Comparison of ENCODE assay signal across 16 mouse cellular contexts in the genomic region with DNA sequence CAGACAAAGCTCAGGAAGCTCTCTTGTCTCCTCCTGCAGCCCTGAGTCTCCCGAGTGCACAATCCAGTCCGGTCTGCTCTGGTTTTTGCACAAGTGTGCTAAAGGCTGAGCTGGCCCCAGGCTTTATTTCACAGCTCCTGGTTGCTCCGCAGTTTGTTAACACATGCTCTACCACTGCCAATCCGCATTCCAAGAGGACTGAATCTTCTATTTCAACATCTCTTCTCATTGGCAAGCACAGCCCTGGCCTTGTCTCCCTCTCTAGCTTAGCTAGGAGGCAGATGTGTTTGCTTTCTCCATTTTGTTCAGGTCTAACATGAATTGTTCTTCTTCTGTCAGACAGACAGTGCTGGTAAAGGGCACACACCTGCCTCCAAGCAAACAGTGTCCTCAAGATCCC.
DNase-seq lines count a peak whose midpoint lies in the region; ATAC-seq and TF ChIP-seq lines count a peak whose summit lies in the region.
"Had no signal": no experiment of that assay in that cellular context is flagged by ENCODE, and none has a peak within 500 bp of the region (broad histone marks: within the 10 kb centered on the region; RNA-seq: fewer than 3 reads in every experiment).

No protein-coding gene starts in this region.

- no peak overlapping the region for H3K4me2 ChIP-seq in liver, postnatal 0 days (ENCODE audit: low read depth, low read length)
- H3K4me2 ChIP-seq: heart, embryonic 13.5 days; hindbrain, embryonic 15.5 days; neural tube, embryonic 15.5 days had no signal

- H3K27ac ChIP-seq in heart, embryonic 10.5 days, result no peak overlapping the region
- H3K27ac ChIP-seq in liver, postnatal 0 days (ENCODE audit: low read depth), result no peak overlapping the region
- H3K27ac ChIP-seq: heart, embryonic 13.5 days; hindbrain, embryonic 15.5 days; neural tube, embryonic 15.5 days had no signal

- no peaks in the 10 kb centered on the region for H3K27me3 ChIP-seq in heart, embryonic 10.5 days (ENCODE audit: insufficient read depth, poor library complexity, severe bottlenecking)
- no peaks in the 10 kb centered on the region for H3K27me3 ChIP-seq in liver, postnatal 0 days (ENCODE audit: insufficient read depth, low read length)
- H3K27me3 ChIP-seq: heart, embryonic 13.5 days; hindbrain, embryonic 15.5 days; neural tube, embryonic 15.5 days; Patski had no signal

- H3K4me3 ChIP-seq in heart, embryonic 10.5 days, result no peak overlapping the region
- H3K4me3 ChIP-seq in liver, postnatal 0 days (ENCODE audit: low read depth, low read length), result no peak overlapping the region
- H3K4me3 ChIP-seq: heart, embryonic 13.5 days; hindbrain, embryonic 15.5 days; neural tube, embryonic 15.5 days had no signal

- WGBS in heart, embryonic 10.5 days, result 70% methylated on average over 4 of the region's 4 CpGs
- 54% methylated on average over 4 of the region's 4 CpGs for WGBS in liver, postnatal 0 days (ENCODE audit: insufficient replicate concordance)

- no peak for TF ChIP-seq CTCF in liver, postnatal 0 days (IDR thresholded peaks at IDR 0.05; ENCODE audit: low read depth)

- intact Hi-C loops in heart, postnatal 14 days (cut with DNase I), result no loop called here
- intact Hi-C loops in left cerebral cortex, postnatal 25 days (cut with DNase I), result no loop called here

- H3K4me1 ChIP-seq in heart, embryonic 10.5 days, result no peaks in the 10 kb centered on the region
- H3K4me1 ChIP-seq in liver, postnatal 0 days (ENCODE audit: insufficient read depth), result no peaks in the 10 kb centered on the region
- H3K4me1 ChIP-seq: heart, embryonic 13.5 days; hindbrain, embryonic 15.5 days; neural tube, embryonic 15.5 days had no signal

- no peaks in the 10 kb centered on the region for H3K36me3 ChIP-seq in heart, embryonic 10.5 days
- no peaks in the 10 kb centered on the region for H3K36me3 ChIP-seq in liver, postnatal 0 days (replicated peaks; ENCODE audit: insufficient read depth, low read length)
- H3K36me3 ChIP-seq: heart, embryonic 13.5 days; hindbrain, embryonic 15.5 days; neural tube, embryonic 15.5 days had no signal

- ATAC-seq in liver, postnatal 0 days, result no peak
- ATAC-seq: CD4-positive, CD25-positive, alpha-beta regulatory T cell, adult 4 months; forebrain, embryonic 16.5 days; Patski had no signal

- TF ChIP-seq EP300 in liver, postnatal 0 days (IDR thresholded peaks at IDR 0.05; ENCODE audit: low read depth), result no peak

- no peaks in the 10 kb centered on the region for H3K9me3 ChIP-seq in heart, embryonic 10.5 days
- H3K9me3 ChIP-seq in liver, postnatal 0 days (ENCODE audit: low read length), result no peaks in the 10 kb centered on the region
- H3K9me3 ChIP-seq: heart, embryonic 13.5 days; hindbrain, embryonic 15.5 days; neural tube, embryonic 15.5 days had no signal

- H3K9ac ChIP-seq in liver, postnatal 0 days (replicated peaks), result no peak overlapping the region
- H3K9ac ChIP-seq: heart, embryonic 13.5 days; hindbrain, embryonic 15.5 days; neural tube, embryonic 15.5 days had no signal

- DNase-seq in heart, postnatal 14 days, result peak; percentile 1 to 5
- DNase-seq in heart, embryonic 10.5 days (ENCODE audit: low spot score), result no peak
- DNase-seq in urinary bladder, postnatal 14 days (ENCODE audit: low spot score), result peak; percentile 46
- DNase-seq in urinary bladder, postnatal 4 days (ENCODE audit: low spot score in 2 of 2), result no peak
- DNase-seq in fat pad, adult 2 months (ENCODE audit: extremely low read depth, low read depth, low spot score), result peak; percentile 78
- DNase-seq in left cerebral cortex, postnatal 25 days (ENCODE audit: low spot score in 2 of 2), result no peak
- DNase-seq in liver, postnatal 0 days, result no peak
- DNase-seq: cerebellum, adult 8-10 months; left cerebral cortex, postnatal 4 days; right cerebral cortex, postnatal 4 days had no signal

Comparison
In these comparisons a context has a peak if more than half of its experiments do, and no peak if none do; other contexts are left out.
1. DNase-seq: peak in heart, postnatal 14 days (2 of 2), urinary bladder, postnatal 14 days (single experiment) and fat pad, adult 2 months (single experiment); none in heart, embryonic 10.5 days (single experiment), urinary bladder, postnatal 4 days (0 of 2), left cerebral cortex, postnatal 25 days (0 of 2) and liver, postnatal 0 days (single experiment).